In genomic region chr10:25111636-25112422, GRCm38 (mm10) we compare ENCODE assay signal across 10 mouse cellular contexts.
DNase-seq lines count a peak whose midpoint lies in the region; ATAC-seq and TF ChIP-seq lines count a peak whose summit lies in the region.
"Had no signal": no experiment of that assay in that cellular context is flagged by ENCODE, and none has a peak within 500 bp of the region (broad histone marks: within the 10 kb centered on the region; RNA-seq: fewer than 3 reads in every experiment).

No protein-coding gene starts in this region.

- no peak overlapping the region for H3K4me3 ChIP-seq in intestine, embryonic 15.5 days (replicated peaks)
- no peak overlapping the region for H3K4me3 ChIP-seq in intestine, postnatal 0 days (ENCODE audit: low read depth, low read length)
- H3K4me3 ChIP-seq in forebrain, embryonic 10.5 days: no peak overlapping the region
- H3K4me3 ChIP-seq: erythroblast, embryonic 14.5 days had no signal

- H3K4me1 ChIP-seq in intestine, embryonic 15.5 days (replicated peaks): no peaks in the 10 kb centered on the region
- no peaks in the 10 kb centered on the region for H3K4me1 ChIP-seq in intestine, postnatal 0 days (replicated peaks; ENCODE audit: control insufficient read depth, insufficient read depth, low read length)
- H3K4me1 ChIP-seq in forebrain, embryonic 10.5 days: peaks cover 25% of the 10 kb centered on the region

- no peak overlapping the region for H3K4me2 ChIP-seq in intestine, embryonic 15.5 days (replicated peaks)
- no peak overlapping the region for H3K4me2 ChIP-seq in intestine, postnatal 0 days (replicated peaks; ENCODE audit: low read depth)

- no peaks in the 10 kb centered on the region for H3K27me3 ChIP-seq in intestine, embryonic 15.5 days (replicated peaks)
- H3K27me3 ChIP-seq in intestine, postnatal 0 days (replicated peaks; ENCODE audit: control insufficient read depth, insufficient read depth, low read length): no peaks in the 10 kb centered on the region
- H3K27me3 ChIP-seq in forebrain, embryonic 10.5 days (ENCODE audit: poor library complexity, severe bottlenecking): peaks cover 6% of the 10 kb centered on the region; the same call in 1 of the 2 replicates

- WGBS in intestine, embryonic 15.5 days: 14% methylated on average over 11 of the region's 11 CpGs
- WGBS in intestine, postnatal 0 days: 19% methylated on average over 11 of the region's 11 CpGs
- WGBS in forebrain, embryonic 10.5 days: 4% methylated on average over 11 of the region's 11 CpGs

- ATAC-seq in intestine, embryonic 15.5 days: peak; percentile 68
- no peak for ATAC-seq in intestine, postnatal 0 days

- intact Hi-C loops in left cerebral cortex, postnatal 14 days (cut with DNase I): no loop called here

- no peak overlapping the region for H3K9ac ChIP-seq in intestine, embryonic 15.5 days
- no peak overlapping the region for H3K9ac ChIP-seq in intestine, postnatal 0 days (ENCODE audit: low read depth, low read length)

- DNase-seq in forebrain, embryonic 10.5 days (ENCODE audit: extremely low spot score, low spot score): peak; percentile 26
- peak; percentile 38 to 64 for DNase-seq in left cerebral cortex, postnatal 14 days (ENCODE audit: low spot score in 2 of 2)
- DNase-seq in right cerebral cortex, postnatal 14 days: peak; percentile 18
- DNase-seq in c-Kit-positive CD71-positive TER-119-positive erythroid progenitor cells, embryonic 14.5 days (ENCODE audit: low spot score): no peak
- no peak for DNase-seq in kidney, postnatal 4 days
- DNase-seq in urinary bladder, postnatal 4 days (ENCODE audit: low spot score in 2 of 2): no peak
- DNase-seq: liver had no signal

- no peaks in the 10 kb centered on the region for H3K9me3 ChIP-seq in intestine, embryonic 15.5 days
- no peaks in the 10 kb centered on the region for H3K9me3 ChIP-seq in intestine, postnatal 0 days (ENCODE audit: control insufficient read depth)
- no peaks in the 10 kb centered on the region for H3K9me3 ChIP-seq in forebrain, embryonic 10.5 days

- no peak overlapping the region for H3K27ac ChIP-seq in intestine, embryonic 15.5 days
- H3K27ac ChIP-seq in intestine, postnatal 0 days (ENCODE audit: low read depth, low read length): no peak overlapping the region
- H3K27ac ChIP-seq in forebrain, embryonic 10.5 days: no peak overlapping the region

- H3K36me3 ChIP-seq in intestine, embryonic 15.5 days: no peaks in the 10 kb centered on the region
- no peaks in the 10 kb centered on the region for H3K36me3 ChIP-seq in intestine, postnatal 0 days (ENCODE audit: control insufficient read depth, insufficient read depth)
- H3K36me3 ChIP-seq in forebrain, embryonic 10.5 days (replicated peaks): no peaks in the 10 kb centered on the region

- no peak for TF ChIP-seq CTCF in intestine, postnatal 0 days (IDR thresholded peaks at IDR 0.05; ENCODE audit: low read depth)

Comparison
In these comparisons a context has a peak if more than half of its experiments do, and no peak if none do; other contexts are left out.
1. DNase-seq: peak in forebrain, embryonic 10.5 days (single experiment), left cerebral cortex, postnatal 14 days (2 of 2) and right cerebral cortex, postnatal 14 days (single experiment); none in c-Kit-positive CD71-positive TER-119-positive erythroid progenitor cells, embryonic 14.5 days (single experiment), kidney, postnatal 4 days (0 of 2) and urinary bladder, postnatal 4 days (0 of 2).